In the genomic region with DNA sequence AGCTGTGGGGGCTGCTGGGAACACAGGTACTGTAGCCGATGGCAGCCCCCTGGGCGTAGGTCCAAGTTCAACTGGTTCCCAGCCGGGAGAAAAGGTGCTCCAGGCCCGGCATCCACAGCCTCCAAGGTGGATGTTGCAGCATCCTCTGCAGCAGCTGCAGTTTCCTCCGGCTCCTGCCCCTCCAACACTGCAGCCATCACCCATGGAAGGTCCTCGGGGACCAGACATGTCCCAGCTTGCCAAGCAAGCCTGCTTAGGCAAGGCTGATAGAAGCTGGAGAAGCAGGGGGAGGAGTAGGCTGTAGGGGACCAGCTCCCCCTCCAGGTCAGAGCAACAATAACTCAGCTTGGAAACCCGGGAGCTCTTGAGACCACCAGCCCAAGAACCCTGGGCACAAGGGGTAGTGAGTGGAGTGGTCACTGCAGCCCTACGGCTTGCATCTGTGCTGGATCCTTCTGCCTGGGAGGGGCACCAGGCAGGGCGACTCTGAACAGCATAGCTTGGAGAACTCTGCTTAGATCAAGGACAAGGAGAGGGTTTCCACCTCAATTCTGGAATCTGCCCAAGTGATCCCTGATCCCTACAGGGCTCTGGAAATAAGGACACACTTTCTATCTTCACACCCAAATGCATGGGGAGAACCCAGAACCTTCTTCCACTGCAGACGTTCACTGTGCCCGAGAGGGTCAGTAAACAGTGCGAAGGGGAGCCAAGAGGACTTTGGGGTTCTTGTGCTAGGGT, we compare ENCODE assay signal across 7 mouse cellular contexts. TPM values are rescaled to one million over a fixed set of nuclear protein-coding genes. Genes with fewer than 3 reads are reported as not detected.
DNase-seq lines count a peak whose midpoint lies in the region; ATAC-seq lines count a peak whose summit lies in the region.

No protein-coding gene starts in this region.

- DNase-seq in spleen, postnatal 10 days (ENCODE audit: low spot score in 2 of 2) = peak; percentile 55 to 62
- DNase-seq in spleen, postnatal 36 days (ENCODE audit: low spot score in 2 of 2) = no peak
- DNase-seq in c-Kit-positive CD71-positive TER-119-positive erythroid progenitor cells, embryonic 14.5 days (ENCODE audit: low spot score) = peak; percentile 64
- peak; percentile 61 for DNase-seq in limb, embryonic 11.5 days (ENCODE audit: low spot score)
- DNase-seq in natural killer cell, adult 2 months (ENCODE audit: low spot score in 2 of 2) = no peak

- H3K27me3 ChIP-seq in forebrain, embryonic 15.5 days = no peaks in the 10 kb centered on the region
- no peaks in the 10 kb centered on the region for H3K27me3 ChIP-seq in limb, embryonic 11.5 days (ENCODE audit: control insufficient read depth, insufficient read depth, low read length)
- no peaks in the 10 kb centered on the region for H3K27me3 ChIP-seq in neural tube, embryonic 13.5 days

- H3K4me2 ChIP-seq in forebrain, embryonic 15.5 days (replicated peaks) = peak overlapping the region; percentile 79
- H3K4me2 ChIP-seq in limb, embryonic 11.5 days (ENCODE audit: low read depth, severe bottlenecking) = peak overlapping the region; percentile 79
- peak overlapping the region; percentile 67 for H3K4me2 ChIP-seq in neural tube, embryonic 13.5 days

- peaks cover 37% of the 10 kb centered on the region for H3K4me1 ChIP-seq in forebrain, embryonic 15.5 days
- H3K4me1 ChIP-seq in limb, embryonic 11.5 days (ENCODE audit: control insufficient read depth, insufficient read depth, low read length) = peaks cover 20% of the 10 kb centered on the region
- peaks cover 41% of the 10 kb centered on the region for H3K4me1 ChIP-seq in neural tube, embryonic 13.5 days (replicated peaks)

- WGBS in forebrain, embryonic 15.5 days = 16% methylated on average over 12 of the region's 12 CpGs
- WGBS in limb, embryonic 11.5 days = 22% methylated on average over 12 of the region's 12 CpGs
- 23% methylated on average over 12 of the region's 12 CpGs for WGBS in neural tube, embryonic 13.5 days

- no peaks in the 10 kb centered on the region for H3K9me3 ChIP-seq in forebrain, embryonic 15.5 days
- no peaks in the 10 kb centered on the region for H3K9me3 ChIP-seq in limb, embryonic 11.5 days (ENCODE audit: control insufficient read depth, low read length)
- no peaks in the 10 kb centered on the region for H3K9me3 ChIP-seq in neural tube, embryonic 13.5 days

- no peaks in the 10 kb centered on the region for H3K36me3 ChIP-seq in forebrain, embryonic 15.5 days
- H3K36me3 ChIP-seq in limb, embryonic 11.5 days (ENCODE audit: control insufficient read depth, insufficient read depth, low read length) = peaks cover 20% of the 10 kb centered on the region
- H3K36me3 ChIP-seq in neural tube, embryonic 13.5 days = no peaks in the 10 kb centered on the region; the same call in 1 of the 2 replicates

- ATAC-seq in forebrain, embryonic 15.5 days (replicated peaks) = no peak
- no peak for ATAC-seq in limb, embryonic 11.5 days (ENCODE audit: insufficient number of reproducible peaks, low FRiP score, low TSS enrichment, low read depth)
- no peak for ATAC-seq in neural tube, embryonic 13.5 days (ENCODE audit: low read depth)

- H3K27ac ChIP-seq in forebrain, embryonic 15.5 days (replicated peaks) = peak overlapping the region; percentile 54
- H3K27ac ChIP-seq in limb, embryonic 11.5 days (replicated peaks; ENCODE audit: low read depth, low read length) = peak overlapping the region; percentile 39; the same call in 1 of the 2 replicates
- no peak overlapping the region for H3K27ac ChIP-seq in neural tube, embryonic 13.5 days (replicated peaks)

- peak overlapping the region; percentile 39 for H3K9ac ChIP-seq in forebrain, embryonic 15.5 days (replicated peaks)
- H3K9ac ChIP-seq in limb, embryonic 11.5 days (ENCODE audit: low read length) = peak overlapping the region; percentile 75
- peak overlapping the region; percentile 62 for H3K9ac ChIP-seq in neural tube, embryonic 13.5 days

- peak overlapping the region; percentile 45 for H3K4me3 ChIP-seq in forebrain, embryonic 15.5 days
- peak overlapping the region; percentile 37 for H3K4me3 ChIP-seq in limb, embryonic 11.5 days (ENCODE audit: low read depth, low read length)
- H3K4me3 ChIP-seq in neural tube, embryonic 13.5 days = peak overlapping the region; percentile 37

RNA-seq across cellular contexts. Expression of gene Pidd1, which starts 0.6 kb away (rescaled TPM):
- 7.8 and 9.5 TPM in 2 replicates for polyA plus RNA-seq in forebrain, embryonic 15.5 days (2015; fragmentation: Nextera tagmentation; extraction: Ambion mirVana)
- polyA plus RNA-seq in limb, embryonic 11.5 days (2014; fragmentation: Nextera tagmentation; extraction: Ambion mirVana) = 15.7 and 18.3 TPM in 2 replicates
- polyA plus RNA-seq in neural tube, embryonic 13.5 days (2015; fragmentation: Nextera tagmentation; extraction: Ambion mirVana) = 3.8 and 3.9 TPM in 2 replicates

RNA-seq across cellular contexts. Expression of gene Rplp2, which starts 3.9 kb away (rescaled TPM):
- polyA plus RNA-seq in forebrain, embryonic 15.5 days (2015; fragmentation: Nextera tagmentation; extraction: Ambion mirVana) = 820 and 834 TPM in 2 replicates
- polyA plus RNA-seq in limb, embryonic 11.5 days (2014; fragmentation: Nextera tagmentation; extraction: Ambion mirVana) = 1,271 and 1,319 TPM in 2 replicates
- 769 and 771 TPM in 2 replicates for polyA plus RNA-seq in neural tube, embryonic 13.5 days (2015; fragmentation: Nextera tagmentation; extraction: Ambion mirVana)

RNA-seq across cellular contexts. Expression of gene Slc25a22, which starts 5.6 kb away (rescaled TPM):
- polyA plus RNA-seq in forebrain, embryonic 15.5 days (2015; fragmentation: Nextera tagmentation; extraction: Ambion mirVana) = 83.1 and 86.3 TPM in 2 replicates
- polyA plus RNA-seq in limb, embryonic 11.5 days (2014; fragmentation: Nextera tagmentation; extraction: Ambion mirVana) = 34.8 and 37.1 TPM in 2 replicates
- polyA plus RNA-seq in neural tube, embryonic 13.5 days (2015; fragmentation: Nextera tagmentation; extraction: Ambion mirVana) = 59.6 and 66.7 TPM in 2 replicates

RNA-seq across cellular contexts. Expression of gene Pnpla2, which starts 11.7 kb away (rescaled TPM):
- 21.5 and 22.0 TPM in 2 replicates for polyA plus RNA-seq in forebrain, embryonic 15.5 days (2015; fragmentation: Nextera tagmentation; extraction: Ambion mirVana)
- 11.3 and 12.5 TPM in 2 replicates for polyA plus RNA-seq in limb, embryonic 11.5 days (2014; fragmentation: Nextera tagmentation; extraction: Ambion mirVana)
- polyA plus RNA-seq in neural tube, embryonic 13.5 days (2015; fragmentation: Nextera tagmentation; extraction: Ambion mirVana) = 17.1 and 17.6 TPM in 2 replicates

RNA-seq across cellular contexts. Expression of gene Cend1, which starts 14.0 kb away (rescaled TPM):
- 47.0 and 50.4 TPM in 2 replicates for polyA plus RNA-seq in forebrain, embryonic 15.5 days (2015; fragmentation: Nextera tagmentation; extraction: Ambion mirVana)
- polyA plus RNA-seq in limb, embryonic 11.5 days (2014; fragmentation: Nextera tagmentation; extraction: Ambion mirVana) = 2.7 and 3.2 TPM in 2 replicates
- 94.3 and 111 TPM in 2 replicates for polyA plus RNA-seq in neural tube, embryonic 13.5 days (2015; fragmentation: Nextera tagmentation; extraction: Ambion mirVana)

Comparison
In these comparisons a context has a peak if more than half of its experiments do, and no peak if none do; other contexts are left out.
1. DNase-seq: peak in spleen, postnatal 10 days (2 of 2), c-Kit-positive CD71-positive TER-119-positive erythroid progenitor cells, embryonic 14.5 days (single experiment) and limb, embryonic 11.5 days (single experiment); none in spleen, postnatal 36 days (0 of 2) and natural killer cell, adult 2 months (0 of 2).
2. Peak in every context shown above with its lines, with median percentiles within 50 percentile points of each other: H3K4me2 ChIP-seq, H3K4me3 ChIP-seq and H3K9ac ChIP-seq.